ENCODE assay signal across 19 mouse cellular contexts in the genomic region with DNA sequence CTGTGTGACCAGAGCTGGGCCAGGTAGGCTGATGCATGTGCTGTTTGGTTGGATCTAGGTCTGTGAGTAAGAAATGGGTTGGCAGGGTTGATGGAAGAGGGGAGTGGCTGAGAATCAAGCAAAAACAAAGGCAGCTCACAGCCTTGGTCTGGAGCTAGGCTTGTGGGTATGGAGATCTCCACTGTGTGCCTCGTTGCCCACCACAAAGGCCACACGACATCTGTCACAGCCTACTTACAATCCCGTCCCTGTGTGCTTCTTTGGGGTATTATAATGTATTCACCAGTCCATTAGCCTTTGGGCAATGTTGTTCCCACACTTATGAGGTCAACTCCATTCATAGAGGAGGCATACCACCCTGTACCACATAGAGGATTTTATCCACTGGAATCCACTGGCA.
"Had no signal": no experiment of that assay in that cellular context is flagged by ENCODE, and none has a peak within 500 bp of the region (broad histone marks: within the 10 kb centered on the region; RNA-seq: fewer than 3 reads in every experiment).

No protein-coding gene starts in this region.

- H3K4me2 ChIP-seq: liver, embryonic 13.5 days; liver, embryonic 15.5 days; lung, embryonic 15.5 days; midbrain, embryonic 11.5 days; midbrain, embryonic 13.5 days; midbrain, embryonic 15.5 days; neural tube, embryonic 12.5 days had no signal

- H3K4me3 ChIP-seq: liver, embryonic 13.5 days; liver, embryonic 15.5 days; lung, embryonic 15.5 days; megakaryocyte, embryonic 14.5 days; midbrain, embryonic 13.5 days; midbrain, embryonic 15.5 days; neural tube, embryonic 12.5 days had no signal

- ATAC-seq: midbrain, embryonic 13.5 days; midbrain, embryonic 15.5 days had no signal

- H3K27me3 ChIP-seq: liver, embryonic 13.5 days; liver, embryonic 15.5 days; lung, embryonic 15.5 days; midbrain, embryonic 13.5 days; midbrain, embryonic 15.5 days; neural tube, embryonic 12.5 days had no signal

- H3K9ac ChIP-seq: liver, embryonic 13.5 days; liver, embryonic 15.5 days; liver, postnatal 0 days; lung, embryonic 15.5 days; midbrain, embryonic 13.5 days; midbrain, embryonic 15.5 days; neural tube, embryonic 12.5 days had no signal

- H3K27ac ChIP-seq: liver, embryonic 13.5 days; liver, embryonic 15.5 days; lung, embryonic 15.5 days; macrophage; midbrain, embryonic 13.5 days; midbrain, embryonic 15.5 days; neural tube, embryonic 12.5 days had no signal

- H3K36me3 ChIP-seq: liver, embryonic 13.5 days; liver, embryonic 15.5 days; lung, embryonic 15.5 days; midbrain, embryonic 13.5 days; midbrain, embryonic 15.5 days; neural tube, embryonic 12.5 days had no signal

- H3K4me1 ChIP-seq: liver, embryonic 13.5 days; liver, embryonic 15.5 days; lung, embryonic 15.5 days; midbrain, embryonic 13.5 days; midbrain, embryonic 15.5 days; neural tube, embryonic 12.5 days had no signal

- DNase-seq: liver, embryonic 13.5 days; liver, postnatal 0 days; lung, adult 2 months; lung, postnatal 14 days; lung, postnatal 36 days; right cerebral cortex, postnatal 25 days; right cerebral cortex, postnatal 4 days; spleen, adult 18-20 months; thymus, adult 18-20 months; thymus, postnatal 14 days; thymus, postnatal 36 days had no signal

- H3K9me3 ChIP-seq: liver, embryonic 13.5 days; liver, embryonic 15.5 days; lung, embryonic 15.5 days; midbrain, embryonic 13.5 days; midbrain, embryonic 15.5 days had no signal
